Mouse (Mus musculus) limb, embryonic 14.5 days (tissue): ENCODE measurements around the gene Tmem170b. TPM values are rescaled to one million over a fixed set of nuclear protein-coding genes. Genes with fewer than 3 reads are reported as not detected.

ENCODE experiments used
- ATAC-seq: fragments of 200-750 bp; cut with Nextera tagmentation; 2 replicates; pipeline ENCODE4 v1.8.0; 2017; ENCODE audit warnings: low read depth, moderate number of reproducible peaks, moderate TSS enrichment; ENCODE audit not compliant: low FRiP score
- DNase-seq: peaks from one replicate; pipeline ENCODE4 v3.0.0-alpha.2; 2015; ENCODE audit warnings: low spot score
- H3K27ac ChIP-seq: fragments of 300-500 bp; sonication (generic); replicated peaks from 2 replicates; pipeline ENCODE4 v1.5.1; 2014; ENCODE audit warnings: low read depth, mild to moderate bottlenecking, low read length, moderate library complexity, mixed read lengths
- H3K27me3 ChIP-seq: fragments of 300-500 bp; sonication (generic); 2 replicates; pipeline ENCODE4 v1.6.1; 2014; ENCODE audit warnings: low read length, mixed read lengths; ENCODE audit not compliant: control insufficient read depth, insufficient read depth
- H3K36me3 ChIP-seq: fragments of 300-500 bp; sonication (generic); 2 replicates; pipeline ENCODE4 v1.6.1; 2014; ENCODE audit warnings: mild to moderate bottlenecking, low read length, moderate library complexity, mixed read lengths; ENCODE audit not compliant: control insufficient read depth, insufficient read depth
- H3K4me1 ChIP-seq: fragments of 300-500 bp; sonication (generic); 2 replicates; pipeline ENCODE4 v1.6.1; 2014; ENCODE audit warnings: antibody characterized with exemption, low read length, mixed read lengths; ENCODE audit not compliant: control insufficient read depth, insufficient read depth
- H3K4me2 ChIP-seq: fragments of 300-500 bp; sonication (generic); replicated peaks from 2 replicates; pipeline ENCODE4 v1.6.1; 2014; ENCODE audit warnings: low read depth, mild to moderate bottlenecking, low read length, moderate library complexity; ENCODE audit not compliant: severe bottlenecking
- H3K4me3 ChIP-seq: fragments of 300-500 bp; sonication (generic); replicated peaks from 2 replicates; pipeline ENCODE4 v1.5.1; 2014; ENCODE audit warnings: low read length
- H3K9ac ChIP-seq: fragments of 300-500 bp; sonication (generic); 2 replicates; pipeline ENCODE4 v1.6.1; 2014; ENCODE audit warnings: mild to moderate bottlenecking, low read depth, low read length, moderate library complexity; ENCODE audit not compliant: severe bottlenecking
- H3K9me3 ChIP-seq: fragments of 300-500 bp; sonication (generic); 2 replicates; pipeline ENCODE4 v1.6.1; 2016; ENCODE audit warnings: low read length; ENCODE audit not compliant: control insufficient read depth
- POLR2A ChIP-seq: fragments of 200-500 bp; IDR thresholded peaks from 2 replicates; pipeline ENCODE4 v1.8.0; 2012; ENCODE audit warnings: inconsistent platforms, mild to moderate bottlenecking, moderate library complexity, borderline replicate concordance; ENCODE audit not compliant: insufficient read depth, insufficient read length; ENCODE audit errors: extremely low read depth
- WGBS: fragments of 180-500 bp; shearing (Covaris S2); extraction: QIAGEN DNeasy Blood & Tissue Kit; methylation state at CpG from one replicate; pipeline ENCODE4 v1.1.7; 2014; 5-methylcytosine and 5-hydroxymethylcytosine counted together
- polyA plus RNA-seq, 2 experiments: library from polyadenylated mRNA; depleted of rRNA in 1 of 2; stranded (reverse) in 1 of 2; unstranded in 1 of 2; fragments of >200 nt; fragmentation: Nextera tagmentation in 1 of 2; extraction: Ambion mirVana in 1 of 2; gene quantifications; 2 replicates each; pipeline versions ENCODE4 v1.2.1 to v1.2.3; 2012 to 2014

Tmem170b gene
- polyA plus RNA-seq, 2 experiments: 4.4 to 15.7 TPM

GRCm38 (mm10) chr13:41571368-41572350, 34.0 kb upstream of the Tmem170b start:
- ATAC-seq: peak; percentile 62; the same call in 1 of the 2 replicates
- Histone ChIP-seq H3K36me3 (no peaks in the 10 kb centered on the region), H3K4me2 (no peak overlapping the region), H3K4me1 (peaks cover 10% of the 10 kb centered on the region; the same call in 1 of the 2 replicates), H3K27ac (no peak overlapping the region), H3K9me3 (no peaks in the 10 kb centered on the region), H3K9ac (no peak overlapping the region), H3K27me3 (no peaks in the 10 kb centered on the region), H3K4me3 (no peak overlapping the region)
- TF ChIP-seq POLR2A: no peak
- WGBS: 38% methylated on average over 13 of the region's 13 CpGs
- DNase-seq: peak; percentile 96

- 56% methylated on average over 4 of the region's 4 CpGs for WGBS
- Histone ChIP-seq H3K36me3 (no peaks in the 10 kb centered on the region), H3K27me3 (no peaks in the 10 kb centered on the region), H3K9ac (no peak overlapping the region), H3K27ac (no peak overlapping the region), H3K4me3 (no peak overlapping the region), H3K4me2 (no peak overlapping the region), H3K4me1 (peaks cover 10% of the 10 kb centered on the region; the same call in 1 of the 2 replicates), H3K9me3 (no peaks in the 10 kb centered on the region)
- ATAC-seq (peak; percentile 41; the same call in 1 of the 2 replicates), DNase-seq (no peak)
- no peak for TF ChIP-seq POLR2A
Measured at GRCm38 (mm10) chr13:41572351-41572735, 33.4 kb upstream of the Tmem170b start.

- ATAC-seq: no peak
- 53% methylated on average over 4 of the region's 4 CpGs for WGBS
- no peak overlapping the region for H3K9ac ChIP-seq
- TF ChIP-seq POLR2A: no peak
- H3K27ac ChIP-seq: no peak overlapping the region
- H3K4me2 ChIP-seq: no peak overlapping the region
- no peak for DNase-seq
- no peak overlapping the region for H3K4me3 ChIP-seq
- H3K4me1 ChIP-seq: peaks cover 8% of the 10 kb centered on the region; the same call in 1 of the 2 replicates
- H3K36me3 ChIP-seq: no peaks in the 10 kb centered on the region
- H3K27me3 ChIP-seq: no peaks in the 10 kb centered on the region
- no peaks in the 10 kb centered on the region for H3K9me3 ChIP-seq
Measured at GRCm38 (mm10) chr13:41573126-41573846, 32.4 kb upstream of the Tmem170b start.

DNA sequence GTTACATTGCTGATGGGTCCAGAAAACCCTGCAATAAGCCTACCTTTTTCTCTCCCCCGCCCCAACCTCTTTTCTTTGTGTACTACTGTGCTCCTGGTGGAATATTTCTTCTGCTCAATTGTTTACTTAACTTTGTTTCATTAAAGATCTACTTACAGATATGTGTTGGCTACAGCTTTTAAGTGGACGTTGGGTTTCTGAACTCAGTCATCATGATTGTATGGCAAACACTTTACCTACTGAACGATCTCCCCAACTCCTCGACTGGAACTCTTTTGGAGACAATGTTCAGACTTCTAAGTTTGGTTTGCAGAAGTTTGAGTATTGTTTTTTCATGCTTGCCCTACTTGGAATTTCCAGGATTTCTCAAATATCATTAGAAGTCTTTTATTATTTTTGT, 24.6 kb upstream of the Tmem170b start:
- 80% methylated on average over 4 of the region's 4 CpGs for WGBS
- no peak overlapping the region for H3K4me3 ChIP-seq
- no peak for DNase-seq
- H3K9ac ChIP-seq: no peak overlapping the region
- H3K36me3 ChIP-seq: no peaks in the 10 kb centered on the region
- no peaks in the 10 kb centered on the region for H3K9me3 ChIP-seq
- no peaks in the 10 kb centered on the region for H3K4me1 ChIP-seq
- H3K27ac ChIP-seq: no peak overlapping the region
- no peak for TF ChIP-seq POLR2A
- no peak overlapping the region for H3K4me2 ChIP-seq
- no peaks in the 10 kb centered on the region for H3K27me3 ChIP-seq
- no peak for ATAC-seq

- Histone ChIP-seq H3K9ac (no peak overlapping the region), H3K4me1 (no peaks in the 10 kb centered on the region), H3K27ac (no peak overlapping the region), H3K27me3 (no peaks in the 10 kb centered on the region), H3K4me3 (no peak overlapping the region), H3K4me2 (no peak overlapping the region), H3K36me3 (no peaks in the 10 kb centered on the region), H3K9me3 (no peaks in the 10 kb centered on the region)
- WGBS: 75% methylated on average over 7 of the region's 7 CpGs
- no peak for DNase-seq
- ATAC-seq: no peak
- no peak for TF ChIP-seq POLR2A
Measured at GRCm38 (mm10) chr13:41583666-41584357, 21.9 kb upstream of the Tmem170b start.
